Mouse (Mus musculus): ENCODE measurements around the gene Drd5. TPM values are rescaled to one million over a fixed set of nuclear protein-coding genes. Genes with fewer than 3 reads are reported as not detected.
A peak's percentile ranks its signal among the peaks of the same experiment; 100 is the strongest.

The Drd5 gene
- polyA plus RNA-seq, 1 experiment = 0.22 TPM

- TF ChIP-seq CTCF (IDR thresholded peaks at IDR 0.05; ENCODE audit: borderline replicate concordance, extremely low read depth, insufficient read depth, insufficient read length) = no peak
- TF ChIP-seq POLR2A (IDR thresholded peaks at IDR 0.05; ENCODE audit: borderline replicate concordance, extremely low read depth, insufficient read depth, insufficient read length, poor library complexity, severe bottlenecking) = no peak
- no peak for DNase-seq (ENCODE audit: low read depth)
Observed at GRCm38 (mm10) chr5:38301761-38302411, 17.3 kb upstream of the Drd5 start.

- TF ChIP-seq CTCF (IDR thresholded peaks at IDR 0.05; ENCODE audit: borderline replicate concordance, extremely low read depth, insufficient read depth, insufficient read length) (no peak), POLR2A (IDR thresholded peaks at IDR 0.05; ENCODE audit: borderline replicate concordance, extremely low read depth, insufficient read depth, insufficient read length, poor library complexity, severe bottlenecking) (no peak)
- peak; percentile 41 for DNase-seq (ENCODE audit: low read depth)
Observed at GRCm38 (mm10) chr5:38302651-38303050, 16.5 kb upstream of the Drd5 start.

- no peak for DNase-seq (ENCODE audit: low read depth)
Observed at GRCm38 (mm10) chr5:38305241-38305640, 13.9 kb upstream of the Drd5 start.

GRCm38 (mm10) chr5:38307255-38308101 lies 11.7 kb upstream of the Drd5 start:
- peak; percentile 93 for DNase-seq (ENCODE audit: low read depth)
- TF ChIP-seq CTCF (IDR thresholded peaks at IDR 0.05; ENCODE audit: borderline replicate concordance, extremely low read depth, insufficient read depth, insufficient read length) (peak; percentile 89), POLR2A (IDR thresholded peaks at IDR 0.05; ENCODE audit: borderline replicate concordance, extremely low read depth, insufficient read depth, insufficient read length, poor library complexity, severe bottlenecking) (no peak)

More at GRCm38 (mm10) chr5:38305241-38305640, 13.9 kb upstream of the Drd5 start:
- no peak for TF ChIP-seq CTCF (IDR thresholded peaks at IDR 0.05; ENCODE audit: borderline replicate concordance, extremely low read depth, insufficient read depth, insufficient read length)
- no peak for TF ChIP-seq POLR2A (IDR thresholded peaks at IDR 0.05; ENCODE audit: borderline replicate concordance, extremely low read depth, insufficient read depth, insufficient read length, poor library complexity, severe bottlenecking)

GRCm38 (mm10) chr5:38308873-38309272 lies 10.3 kb upstream of the Drd5 start:
- TF ChIP-seq CTCF (IDR thresholded peaks at IDR 0.05; ENCODE audit: borderline replicate concordance, extremely low read depth, insufficient read depth, insufficient read length) (peak; percentile 45; the same call in 1 of the 2 replicates), POLR2A (IDR thresholded peaks at IDR 0.05; ENCODE audit: borderline replicate concordance, extremely low read depth, insufficient read depth, insufficient read length, poor library complexity, severe bottlenecking) (no peak)
- peak; percentile 41 for DNase-seq (ENCODE audit: low read depth)

- no peak for TF ChIP-seq POLR2A (IDR thresholded peaks at IDR 0.05; ENCODE audit: borderline replicate concordance, extremely low read depth, insufficient read depth, insufficient read length, poor library complexity, severe bottlenecking)
- TF ChIP-seq CTCF (IDR thresholded peaks at IDR 0.05; ENCODE audit: borderline replicate concordance, extremely low read depth, insufficient read depth, insufficient read length) = no peak
- DNase-seq (ENCODE audit: low read depth) = no peak
Observed at GRCm38 (mm10) chr5:38309795-38310194, 9.4 kb upstream of the Drd5 start.

- no peak for DNase-seq (ENCODE audit: low read depth)
- no peak for TF ChIP-seq CTCF (IDR thresholded peaks at IDR 0.05; ENCODE audit: borderline replicate concordance, extremely low read depth, insufficient read depth, insufficient read length)
- TF ChIP-seq POLR2A (IDR thresholded peaks at IDR 0.05; ENCODE audit: borderline replicate concordance, extremely low read depth, insufficient read depth, insufficient read length, poor library complexity, severe bottlenecking) = no peak
Observed at GRCm38 (mm10) chr5:38333381-38333780, 14.2 kb downstream of the Drd5 start.

- no peak for DNase-seq (ENCODE audit: low read depth)
- TF ChIP-seq POLR2A (IDR thresholded peaks at IDR 0.05; ENCODE audit: borderline replicate concordance, extremely low read depth, insufficient read depth, insufficient read length, poor library complexity, severe bottlenecking) = no peak
- TF ChIP-seq CTCF (IDR thresholded peaks at IDR 0.05; ENCODE audit: borderline replicate concordance, extremely low read depth, insufficient read depth, insufficient read length) = peak; percentile 9; the same call in 1 of the 2 replicates
Observed at GRCm38 (mm10) chr5:38334582-38334981, 15.4 kb downstream of the Drd5 start.

- TF ChIP-seq CTCF (IDR thresholded peaks at IDR 0.05; ENCODE audit: borderline replicate concordance, extremely low read depth, insufficient read depth, insufficient read length) (no peak), POLR2A (IDR thresholded peaks at IDR 0.05; ENCODE audit: borderline replicate concordance, extremely low read depth, insufficient read depth, insufficient read length, poor library complexity, severe bottlenecking) (no peak)
- DNase-seq (ENCODE audit: low read depth) = peak; percentile 62
Observed at GRCm38 (mm10) chr5:38343101-38343500, 23.9 kb downstream of the Drd5 start.

- DNase-seq (ENCODE audit: low read depth) = peak; percentile 20
- TF ChIP-seq POLR2A (IDR thresholded peaks at IDR 0.05; ENCODE audit: borderline replicate concordance, extremely low read depth, insufficient read depth, insufficient read length, poor library complexity, severe bottlenecking) = no peak
- no peak for TF ChIP-seq CTCF (IDR thresholded peaks at IDR 0.05; ENCODE audit: borderline replicate concordance, extremely low read depth, insufficient read depth, insufficient read length)
Observed at GRCm38 (mm10) chr5:38346646-38347432, 27.7 kb downstream of the Drd5 start.

Data from brain, embryonic 14.5 days (tissue).